Mouse (Mus musculus) retina, embryonic 14.5 days (tissue): ENCODE measurements around the gene Adamtsl4.
A peak's percentile ranks its signal among the peaks of the same experiment; 100 is the strongest.
"Not testable (repeated sequence)": the region's sequence is repeated elsewhere in the genome, so short reads cannot be mapped to it uniquely, and the experiment has no call there.

ENCODE experiments used
- DNase-seq: peaks from one replicate; pipeline ENCODE4 v3.0.0-alpha.2; 2015; ENCODE audit warnings: low spot score

The Adamtsl4 gene

DNA sequence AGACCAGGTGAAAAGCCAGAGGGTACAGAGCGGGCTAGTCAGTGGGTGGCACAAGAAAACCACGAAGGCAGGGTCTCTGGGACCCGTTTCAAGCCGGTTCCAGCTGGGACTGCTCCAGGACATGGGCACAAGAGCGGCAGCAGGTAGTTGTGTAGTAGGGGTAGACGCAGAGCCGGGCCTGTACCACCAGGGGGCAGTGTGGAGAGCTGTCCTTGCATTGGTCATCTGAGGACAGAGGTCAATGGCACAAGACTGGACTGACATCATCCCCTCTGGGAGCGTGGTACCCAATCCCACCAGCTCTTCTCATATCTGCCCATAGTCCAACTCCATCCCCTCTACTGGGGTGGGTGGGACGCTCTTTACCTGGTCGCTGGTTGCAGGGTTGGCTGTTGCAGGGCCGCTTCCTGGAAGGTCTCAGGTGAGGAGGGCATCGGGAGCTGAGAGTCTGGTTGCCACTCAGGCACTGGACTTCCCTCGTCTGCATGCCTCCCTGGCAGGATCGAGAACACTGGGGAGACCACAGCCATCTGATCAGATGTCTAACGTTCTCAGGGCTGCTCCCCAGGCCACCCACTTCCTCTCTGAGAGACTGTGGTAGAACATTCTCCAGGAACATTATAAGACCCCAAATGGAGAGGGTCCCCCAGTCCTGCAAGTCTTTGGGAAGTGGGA, 10.8 kb downstream of the Adamtsl4 start:
- DNase-seq = peak; percentile 84

DNA sequence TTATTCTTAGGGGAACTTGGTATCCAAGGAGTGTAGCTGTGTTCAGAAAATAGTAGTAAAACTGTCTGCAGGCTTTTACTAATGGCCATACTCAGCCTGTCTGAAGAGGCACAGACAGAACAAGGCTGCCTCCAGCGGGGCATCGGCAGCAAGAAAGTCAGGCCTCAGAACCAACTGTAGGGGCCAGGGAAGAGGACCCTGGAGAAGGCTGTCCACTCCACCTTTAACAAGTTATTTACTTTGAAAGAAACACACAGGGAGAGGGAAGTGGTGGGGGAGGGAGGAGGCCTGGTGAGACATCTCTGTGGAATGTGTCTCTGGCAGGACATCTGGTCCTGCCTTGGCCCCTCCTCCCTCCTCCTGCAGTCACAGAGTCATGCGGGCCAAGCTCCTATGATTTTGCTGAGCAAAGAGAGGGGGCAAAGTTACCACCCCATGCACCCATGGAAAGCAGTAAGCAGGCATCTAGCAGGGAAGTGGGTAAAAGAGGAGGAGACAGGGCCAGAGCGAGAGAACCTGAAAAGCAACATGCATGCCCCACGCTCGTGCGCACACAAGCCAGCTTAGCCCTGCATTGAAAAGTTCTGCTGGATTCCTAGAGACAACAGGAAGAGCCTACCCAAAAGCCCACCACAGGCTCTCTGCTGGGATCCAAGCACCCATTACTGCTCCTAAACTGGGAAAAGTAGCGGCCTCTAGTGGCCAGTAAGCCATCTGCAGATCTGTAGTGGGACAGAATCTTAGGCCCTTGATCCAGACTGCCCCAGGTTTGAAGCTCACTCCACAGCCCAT, 12.2 kb downstream of the Adamtsl4 start:
- peak; percentile 85 for DNase-seq

DNA sequence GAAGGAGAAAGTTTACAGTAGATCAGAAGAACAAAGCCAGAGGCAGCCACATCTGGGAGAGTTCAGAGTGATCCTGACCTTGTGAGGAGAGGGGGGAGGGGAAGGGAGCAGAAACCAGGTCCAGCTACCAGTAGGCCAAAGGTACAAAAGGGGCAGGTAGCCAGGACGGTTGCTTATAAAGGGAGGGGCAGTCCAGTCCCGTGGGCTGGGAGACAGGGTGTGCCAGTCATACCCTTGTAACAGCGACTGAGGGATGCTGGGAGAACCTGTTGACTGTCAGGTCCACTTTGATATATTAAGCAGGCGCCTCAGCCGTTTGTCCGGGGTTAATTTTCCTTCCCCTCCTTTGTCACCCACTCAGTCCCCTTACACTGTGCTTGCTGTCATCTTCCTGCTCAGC, 12.9 kb downstream of the Adamtsl4 start:
- DNase-seq = no peak

DNA sequence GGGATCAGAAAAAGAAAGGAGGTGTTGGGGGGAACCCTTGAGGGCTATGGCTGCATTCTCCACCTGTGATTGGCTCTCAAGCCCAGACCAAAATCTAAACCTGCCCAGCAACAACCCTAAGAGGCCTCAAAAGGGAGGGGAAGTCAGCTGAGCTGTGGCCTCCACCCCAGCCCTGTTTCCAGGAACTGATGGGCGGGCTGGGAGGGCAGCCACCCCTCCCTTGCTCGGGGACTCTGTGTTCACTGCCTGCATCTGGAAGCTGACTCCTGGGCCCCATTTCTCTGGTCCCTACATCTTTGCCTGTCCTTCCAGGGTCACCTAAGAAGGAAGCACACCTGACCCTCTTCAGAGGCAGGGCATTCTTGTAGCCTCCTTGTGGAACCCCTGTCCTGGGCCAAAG, 13.5 kb downstream of the Adamtsl4 start:
- no peak for DNase-seq

DNA sequence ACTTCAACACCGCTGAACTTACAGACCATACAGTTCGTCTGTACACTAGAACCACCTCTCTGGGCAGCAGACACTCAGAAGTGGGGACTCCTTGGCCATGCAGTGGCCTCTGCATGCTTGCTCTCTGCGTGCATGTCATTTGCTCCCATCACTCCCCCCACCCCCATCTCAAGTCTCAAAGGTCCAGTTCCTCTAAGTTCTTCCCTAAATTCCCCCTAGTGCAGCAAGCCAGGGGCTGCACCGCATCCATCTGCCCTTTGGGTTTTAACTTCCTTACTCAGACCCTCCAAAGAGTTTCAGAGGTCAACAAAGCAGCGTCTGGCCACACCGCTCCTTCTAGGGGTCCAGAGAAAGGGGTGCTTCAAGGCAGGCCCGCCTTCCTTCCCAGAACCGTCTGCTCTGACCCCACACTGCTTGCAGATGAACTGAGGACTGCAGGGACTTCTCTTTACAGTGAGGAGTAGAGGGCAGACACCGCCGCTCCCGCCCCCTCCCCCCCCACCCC, 14.0 kb downstream of the Adamtsl4 start:
- no peak for DNase-seq

DNA sequence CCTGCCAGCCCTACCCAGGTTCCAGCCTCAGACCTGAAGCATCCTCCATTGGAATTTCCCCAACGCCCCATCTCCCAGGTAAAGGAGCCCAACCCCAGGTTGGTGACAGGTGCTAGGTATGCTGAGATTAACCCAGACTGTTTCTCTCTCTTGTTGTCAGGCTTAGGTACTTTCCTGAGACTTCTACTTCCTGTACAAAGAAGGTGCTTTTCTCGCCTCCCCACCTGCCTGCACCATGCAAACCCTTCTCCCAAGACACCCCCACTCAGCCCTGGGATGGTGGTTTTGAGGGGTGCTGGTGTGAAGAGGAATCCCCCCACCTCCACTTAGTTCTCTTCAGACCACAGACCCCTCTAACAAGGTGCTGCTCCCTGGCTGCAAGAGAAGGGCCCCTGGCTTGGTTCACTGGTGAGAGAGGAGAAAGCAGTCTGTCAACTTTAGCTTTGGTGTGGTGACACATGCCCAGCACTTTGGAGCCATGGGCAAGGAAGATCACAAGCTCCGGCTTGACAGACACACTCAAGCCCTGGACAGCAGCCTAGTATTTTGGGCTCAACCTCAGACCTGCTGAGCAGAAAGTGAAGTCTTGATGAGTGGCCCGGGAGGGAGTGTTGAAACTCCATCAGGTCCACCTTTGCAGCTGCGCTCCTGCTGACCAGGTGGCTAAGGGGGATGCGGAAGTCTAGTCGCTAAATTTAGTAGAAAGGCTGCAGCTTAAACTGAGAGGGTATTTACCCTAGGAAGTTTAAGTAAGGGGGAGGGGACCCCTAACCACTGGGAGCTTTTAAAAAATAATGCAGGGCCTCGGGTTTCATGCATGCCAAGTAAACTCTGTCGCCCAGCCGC, 14.6 kb downstream of the Adamtsl4 start:
- no peak for DNase-seq

DNA sequence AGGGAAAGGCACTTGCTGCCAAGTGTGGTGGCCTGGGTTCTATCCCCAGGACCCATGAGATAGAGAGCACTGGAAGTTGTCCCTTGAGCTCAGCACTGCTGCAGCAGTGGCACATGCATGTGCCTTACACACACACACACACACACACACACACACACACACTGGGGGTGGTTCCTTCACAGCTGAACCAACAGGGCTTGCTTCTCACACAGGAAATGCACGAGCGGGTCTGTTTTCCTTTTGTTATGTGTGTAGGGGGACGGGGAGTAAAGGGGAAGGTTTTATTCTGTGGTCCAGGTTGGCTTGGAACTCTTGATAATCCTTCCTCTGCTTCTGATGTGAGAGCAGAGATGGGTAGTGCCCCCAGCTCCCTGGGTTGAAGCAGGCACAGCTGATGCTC, 15.3 kb downstream of the Adamtsl4 start:
- no peak for DNase-seq

DNA sequence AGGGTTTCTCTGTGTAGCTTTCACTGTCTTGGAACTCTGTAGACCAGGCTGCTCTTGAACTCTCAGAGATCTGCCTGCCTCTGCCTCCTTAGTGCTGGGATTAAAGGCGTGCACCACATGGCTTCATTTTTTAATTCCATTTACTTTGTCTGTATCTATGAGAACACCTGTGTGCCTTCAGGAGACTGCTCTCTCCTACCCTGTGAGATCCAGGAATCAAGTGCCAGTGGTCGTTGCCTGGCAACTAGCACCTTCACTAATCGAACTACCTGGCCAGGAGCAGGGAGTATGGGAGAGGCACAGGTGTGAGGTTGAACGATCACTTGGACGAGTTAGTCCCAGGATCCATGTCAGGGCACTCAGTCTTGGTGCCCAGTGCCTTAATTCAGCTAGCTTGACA, 16.5 kb downstream of the Adamtsl4 start:
- no peak for DNase-seq

DNA sequence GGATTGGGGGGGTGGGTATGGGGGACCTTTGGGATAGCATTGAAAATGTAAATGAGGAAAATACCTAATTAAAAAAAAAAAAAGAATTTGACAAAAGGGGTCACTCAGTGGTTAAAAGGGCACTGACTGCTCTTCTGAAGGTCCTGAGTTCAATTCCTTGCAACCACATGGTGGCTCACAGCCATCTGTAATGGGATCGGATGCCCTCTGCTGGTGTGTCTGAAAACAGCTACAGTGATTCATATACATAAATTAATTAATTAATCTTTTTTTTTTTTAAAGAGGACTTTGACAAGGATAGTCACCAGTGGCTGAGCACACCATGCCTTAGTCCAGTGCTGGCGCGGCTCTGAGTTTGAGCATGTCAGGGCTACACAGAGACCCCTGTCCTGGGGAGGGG, 17.3 kb downstream of the Adamtsl4 start:
- not testable (repeated sequence) for DNase-seq

DNA sequence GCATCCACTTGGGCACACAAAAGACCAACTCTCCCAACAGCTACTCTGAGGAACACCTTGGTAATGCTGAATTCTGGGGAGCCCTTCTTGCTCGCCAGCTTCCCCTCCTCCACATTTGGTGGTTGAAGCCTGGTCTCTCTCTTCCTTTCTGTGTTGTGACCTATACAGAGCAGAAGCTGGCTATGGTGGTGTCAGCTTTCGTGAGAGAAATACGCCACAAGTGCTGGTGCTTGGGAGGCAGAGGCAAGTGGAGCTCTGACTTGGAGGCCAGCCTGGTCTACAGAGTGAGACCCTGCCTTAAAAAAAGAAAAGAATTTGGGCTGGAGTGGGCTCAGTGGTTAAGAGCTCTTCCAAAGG, 18.4 kb downstream of the Adamtsl4 start:
- DNase-seq = no peak

DNA sequence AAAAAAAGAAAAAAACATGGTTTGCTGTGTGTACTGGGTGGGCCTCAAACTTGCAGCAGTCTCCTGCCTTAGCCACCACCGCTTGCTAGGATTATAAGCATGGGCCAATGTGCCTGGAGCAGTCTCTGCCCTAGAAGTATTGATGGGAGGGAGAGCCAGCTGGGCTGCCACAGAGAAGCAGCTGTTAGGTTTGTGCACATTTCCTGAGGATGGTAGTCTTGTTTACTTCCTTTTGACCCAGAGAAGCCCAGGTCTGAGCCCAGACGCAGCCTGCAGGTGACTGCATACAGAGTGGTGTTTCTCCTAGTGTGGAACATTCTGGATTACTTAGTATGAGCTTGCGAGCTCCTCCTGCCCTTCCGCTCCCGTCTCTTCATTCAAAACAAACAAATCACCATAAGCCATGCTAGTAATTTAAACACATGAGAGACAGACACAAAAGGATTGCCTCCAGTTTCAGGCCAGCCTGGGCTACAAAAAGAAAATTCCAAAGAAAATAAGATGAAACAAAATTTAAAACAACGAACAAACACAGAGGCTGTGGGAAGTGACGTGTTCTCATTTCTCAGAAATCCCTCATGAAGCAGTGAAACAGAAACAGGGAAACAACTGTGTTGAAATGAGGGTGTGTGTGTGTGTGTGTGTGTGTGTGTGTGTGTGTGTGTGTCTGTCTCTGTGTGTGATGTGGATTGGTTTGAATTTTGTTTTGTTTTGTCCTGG, 19.0 kb downstream of the Adamtsl4 start:
- DNase-seq = no peak

DNA sequence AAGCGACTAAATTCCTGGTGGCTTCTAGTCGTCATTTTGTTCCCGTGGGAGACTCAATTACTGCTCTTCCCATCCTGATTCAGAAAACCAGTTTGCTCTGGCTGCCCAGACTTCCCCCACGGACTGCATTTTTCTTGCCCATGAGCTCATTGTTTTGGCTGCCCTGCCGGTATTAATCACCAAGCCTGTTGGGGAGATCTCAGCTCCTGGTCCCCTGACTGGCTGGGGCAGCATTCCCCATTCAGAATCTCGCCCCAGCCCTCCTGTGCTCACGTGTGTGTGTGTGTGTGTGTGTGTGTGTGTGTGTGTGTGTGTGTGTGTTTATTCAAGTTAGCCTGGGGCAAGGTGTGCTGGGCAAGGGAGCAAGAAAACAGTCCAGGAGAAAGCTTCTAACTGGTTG, 19.7 kb downstream of the Adamtsl4 start:
- DNase-seq = peak; percentile 48

DNA sequence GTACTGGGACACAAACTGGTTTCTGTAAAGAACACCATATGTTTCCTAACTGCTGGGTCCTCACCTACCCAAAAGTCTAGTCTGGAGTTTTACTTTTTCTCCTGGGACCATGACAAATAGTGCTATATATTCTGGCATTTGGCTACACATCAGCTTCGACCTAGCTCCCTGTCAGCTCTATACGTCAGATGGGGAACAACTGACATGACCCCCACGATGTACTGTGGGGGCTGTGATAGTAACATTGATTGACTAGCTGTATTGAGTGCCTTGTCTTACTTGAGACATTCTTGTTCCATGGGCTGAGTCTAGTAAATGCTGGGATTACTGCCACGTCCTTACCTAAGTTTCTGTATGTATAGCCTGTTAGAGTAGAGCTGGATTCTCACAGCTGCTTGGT, 20.2 kb downstream of the Adamtsl4 start:
- DNase-seq = no peak

DNA sequence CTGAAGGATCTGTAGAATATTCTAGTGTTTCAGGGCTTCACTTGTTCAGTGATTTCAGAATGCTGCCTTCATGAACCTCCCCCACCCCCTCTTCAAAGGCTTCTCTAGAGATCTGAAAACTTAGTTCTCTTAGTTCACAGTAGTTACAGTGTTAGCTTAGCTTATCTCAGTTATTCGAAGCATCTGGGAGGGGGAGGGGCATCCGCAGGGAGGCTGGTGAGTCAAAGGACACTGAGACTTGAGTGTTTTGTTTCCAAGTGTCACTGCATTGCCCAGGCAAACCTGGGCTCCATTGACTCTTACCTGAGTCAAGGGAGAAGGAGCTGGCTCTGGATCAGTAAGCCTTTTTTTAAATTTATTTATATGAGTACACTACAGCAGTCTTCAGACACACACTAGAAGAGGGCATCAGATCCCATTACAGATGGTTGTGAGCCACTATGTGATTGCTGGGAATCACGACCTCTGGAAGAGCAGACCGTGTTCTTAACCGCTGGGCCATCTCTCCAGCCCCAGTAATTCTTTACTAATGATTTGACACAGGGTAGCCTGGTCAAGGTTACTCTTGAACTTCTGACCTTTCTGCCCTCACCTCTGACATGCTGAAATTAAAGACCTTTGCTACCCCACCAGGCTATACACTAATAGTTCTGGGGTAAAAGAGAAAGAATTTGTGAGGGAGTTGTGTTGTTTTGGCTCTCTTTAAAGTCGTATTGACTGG, 21.4 kb downstream of the Adamtsl4 start:
- DNase-seq = no peak

DNA sequence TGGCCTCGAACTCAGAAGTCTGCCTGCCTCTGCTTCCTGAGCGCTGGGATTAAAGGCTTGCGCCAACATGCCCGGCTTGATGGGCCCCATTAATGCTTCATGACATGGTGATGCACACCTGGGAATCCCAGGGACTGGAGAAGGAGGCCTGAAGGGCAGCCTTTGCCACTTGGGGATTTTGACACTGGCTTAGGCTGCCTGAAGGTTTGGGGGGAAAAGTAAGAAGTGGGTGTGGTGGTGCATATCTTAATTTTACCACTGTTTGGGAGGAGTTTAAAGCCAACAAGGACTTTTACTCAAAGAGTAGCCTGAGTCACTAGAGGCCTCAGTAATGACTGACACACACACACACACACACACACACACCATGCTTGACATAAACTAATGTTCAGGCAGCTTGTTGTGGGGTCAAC, 22.8 kb downstream of the Adamtsl4 start:
- DNase-seq = no peak

DNA sequence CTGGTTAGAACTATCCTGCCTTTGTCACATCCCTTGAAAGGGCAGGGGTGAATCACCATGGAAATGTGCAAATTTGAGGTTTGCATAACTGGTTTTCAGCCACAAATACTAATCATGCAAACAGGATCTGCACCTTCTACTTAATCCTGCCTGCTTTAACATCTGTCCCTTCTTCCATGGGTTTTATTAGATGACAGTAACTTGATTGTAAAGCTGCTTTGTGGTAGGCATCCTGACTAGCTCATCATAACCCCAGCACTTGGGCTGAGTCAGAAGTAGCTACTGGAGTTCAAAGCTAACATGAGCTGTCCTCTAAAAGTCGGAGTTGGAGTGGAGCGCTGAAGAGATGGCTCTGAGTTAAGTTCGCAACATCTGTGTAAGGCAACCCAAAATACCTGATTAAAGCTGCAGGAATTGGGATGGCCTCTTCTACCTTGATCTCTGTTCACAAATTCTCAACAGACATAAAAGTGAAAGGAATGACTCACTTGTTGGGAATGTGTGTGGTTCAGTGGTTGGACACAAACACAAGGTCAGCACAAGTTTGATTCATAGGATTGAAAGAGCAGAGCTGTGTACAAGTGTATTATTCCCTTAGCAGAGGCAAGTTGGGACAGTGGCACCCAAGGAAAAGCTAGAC, 23.6 kb downstream of the Adamtsl4 start:
- no peak for DNase-seq

DNA sequence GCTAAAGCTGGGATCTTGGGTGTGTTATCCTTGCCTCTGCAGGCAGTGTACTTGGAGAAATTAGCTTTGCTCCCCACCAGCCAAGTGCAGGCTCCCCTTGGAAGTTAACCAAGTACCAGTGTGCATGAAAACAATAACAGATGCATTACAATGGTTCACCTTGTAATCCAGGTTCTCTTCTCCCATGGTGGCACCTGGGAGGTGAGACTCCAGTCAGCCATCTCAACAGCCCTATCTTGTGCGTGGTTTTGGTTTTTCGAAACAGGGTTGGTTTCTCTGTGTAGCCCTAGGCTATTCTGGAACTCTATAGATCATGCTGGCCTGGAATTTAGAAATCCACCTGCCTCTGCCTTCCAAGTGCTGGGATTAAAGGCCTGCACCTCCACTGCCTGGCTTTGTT, 24.2 kb downstream of the Adamtsl4 start:
- no peak for DNase-seq

DNA sequence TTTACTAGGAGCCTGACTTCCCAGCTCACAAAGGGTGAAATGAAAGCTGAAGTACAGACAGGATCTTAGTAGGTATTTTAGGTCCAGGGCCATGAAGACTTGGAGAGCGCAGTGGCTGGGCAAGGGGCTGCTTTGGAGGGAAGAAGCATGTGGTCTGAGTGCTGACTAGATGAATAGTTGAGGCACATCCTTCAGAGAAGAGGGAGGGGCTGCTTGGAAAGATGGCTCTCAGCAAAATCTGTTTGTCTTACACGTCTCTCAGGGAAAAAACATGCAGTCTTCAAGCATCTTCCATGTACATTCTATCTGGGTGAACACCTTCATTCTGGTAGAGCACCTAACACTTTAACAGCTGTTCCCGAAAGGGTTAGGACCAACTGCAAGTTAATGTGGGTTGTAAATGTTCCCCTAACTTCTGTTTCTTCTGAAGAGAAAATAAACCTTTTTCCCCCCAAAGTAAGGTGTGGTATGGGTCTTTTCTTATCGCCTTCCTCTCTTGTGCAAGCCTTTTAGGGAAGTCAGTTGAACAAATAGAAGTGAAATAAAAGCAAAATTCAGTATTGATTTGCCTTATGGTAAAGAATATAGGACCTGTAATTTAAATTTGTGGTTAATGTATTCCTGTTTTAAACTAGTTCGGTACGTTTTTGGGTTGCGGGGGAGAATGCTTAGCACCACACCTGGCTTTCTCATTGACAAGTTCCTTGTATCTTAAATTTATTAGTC, 24.8 kb downstream of the Adamtsl4 start:
- no peak for DNase-seq

DNA sequence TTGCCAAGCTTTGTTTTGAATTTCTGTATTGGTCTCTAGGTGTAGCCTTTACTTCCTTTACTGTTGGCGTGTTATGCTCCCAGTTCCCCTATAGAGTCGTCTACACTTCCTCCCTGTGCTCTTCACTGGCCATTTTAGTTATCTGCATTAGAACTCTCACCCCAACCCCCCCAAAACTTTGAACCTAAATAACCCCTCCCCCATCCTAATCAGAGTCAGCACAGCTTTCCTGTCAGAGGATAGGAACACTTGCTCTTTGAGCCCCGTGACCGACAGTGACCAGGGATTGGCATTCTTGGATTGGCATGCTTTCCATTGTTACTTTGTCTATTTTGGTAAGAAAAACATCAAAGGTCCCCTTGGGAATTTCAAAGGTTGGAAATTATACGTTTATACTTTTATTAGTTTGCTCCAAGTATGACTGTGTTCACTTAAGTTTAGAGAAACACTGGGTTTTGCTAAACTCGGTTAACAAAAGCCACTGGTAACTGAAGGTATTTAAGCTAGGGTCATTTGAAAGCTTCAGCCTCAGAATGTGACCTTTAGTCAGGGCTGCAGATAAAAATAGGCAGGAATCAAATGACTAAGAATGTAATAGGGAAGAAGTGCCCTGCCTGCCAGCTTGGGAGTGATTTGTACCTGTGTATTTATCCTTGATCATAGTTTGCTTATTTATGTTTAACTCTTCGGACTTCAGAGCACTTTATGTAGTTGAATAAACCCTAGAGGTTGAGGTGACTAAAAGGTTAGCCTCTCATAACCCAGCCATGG, 25.6 kb downstream of the Adamtsl4 start:
- no peak for DNase-seq
